Mouse (Mus musculus): Measurements from ENCODE around the gene Smarca1.

GRCm38 (mm10) chrX:47937740-47938139, 45.0 kb upstream of the Smarca1 start:
- TF ChIP-seq CTCF (IDR thresholded peaks at IDR 0.05; ENCODE audit: low read depth, low read length) (no peak), GATA2 (IDR thresholded peaks at IDR 0.05; ENCODE audit: borderline replicate concordance, low read depth, low read length) (no peak), POLR2AphosphoS5 (IDR thresholded peaks at IDR 0.05; ENCODE audit: insufficient replicate concordance, low read depth, low read length) (no peak), GATA1 (IDR thresholded peaks at IDR 0.05; ENCODE audit: borderline replicate concordance, low read length) (no peak)
